Mouse (Mus musculus) Patski (cell line): Measurements from ENCODE around the gene Rad23b. TPM values are rescaled to one million over a fixed set of nuclear protein-coding genes. Genes with fewer than 3 reads are reported as not detected.
"Not testable (repeated sequence)": the region's sequence is repeated elsewhere in the genome, so short reads cannot be mapped to it uniquely, and the experiment has no call there.

Source experiments
- ATAC-seq: fragments of 100-300 bp; one replicate; pipeline ENCODE4 v1.8.0; 2021
- CTCF ChIA-PET: fragments of 350-600 bp; sonication (Branson Sonifier 250); formaldehyde crosslinking; loops from one replicate; lab custom pipeline; 2022; ENCODE audit warnings: inconsistent platforms; lab: Charles Lee
- POLR2A ChIA-PET: fragments of 350-600 bp; sonication (Branson Sonifier 250); formaldehyde crosslinking; loops from one replicate; lab custom pipeline; 2022; ENCODE audit warnings: antibody characterized with exemption, inconsistent platforms; lab: Charles Lee
- DNase-seq: peaks from one replicate; pipeline ENCODE4 v3.0.0-alpha.2; 2011; ENCODE audit warnings: low read depth, low spot score
- H3K27me3 ChIP-seq: fragments of 371-371 bp; one replicate; pipeline ENCODE4 v1.5.1; 2021
- CTCF ChIP-seq: fragments of 100-300 bp; IDR thresholded peaks from one replicate; pipeline ENCODE4 v1.5.1; 2021
- in situ Hi-C: fragments of 300-500 bp; cut with MboI; formaldehyde crosslinking; loops from 3 replicates; pipeline ENCODE4 v1.11.1; 2018; ENCODE audit warnings: low pct_unique_long_range_greater_than_20kb, mixed read lengths
- polyA plus RNA-seq: library from polyadenylated mRNA; unstranded; gene quantifications from one replicate; pipeline ENCODE4 v1.2.3, GENCODE M21; 2021

Gene Rad23b
- polyA plus RNA-seq, 1 experiment from 2014 or later = 133 TPM

DNA sequence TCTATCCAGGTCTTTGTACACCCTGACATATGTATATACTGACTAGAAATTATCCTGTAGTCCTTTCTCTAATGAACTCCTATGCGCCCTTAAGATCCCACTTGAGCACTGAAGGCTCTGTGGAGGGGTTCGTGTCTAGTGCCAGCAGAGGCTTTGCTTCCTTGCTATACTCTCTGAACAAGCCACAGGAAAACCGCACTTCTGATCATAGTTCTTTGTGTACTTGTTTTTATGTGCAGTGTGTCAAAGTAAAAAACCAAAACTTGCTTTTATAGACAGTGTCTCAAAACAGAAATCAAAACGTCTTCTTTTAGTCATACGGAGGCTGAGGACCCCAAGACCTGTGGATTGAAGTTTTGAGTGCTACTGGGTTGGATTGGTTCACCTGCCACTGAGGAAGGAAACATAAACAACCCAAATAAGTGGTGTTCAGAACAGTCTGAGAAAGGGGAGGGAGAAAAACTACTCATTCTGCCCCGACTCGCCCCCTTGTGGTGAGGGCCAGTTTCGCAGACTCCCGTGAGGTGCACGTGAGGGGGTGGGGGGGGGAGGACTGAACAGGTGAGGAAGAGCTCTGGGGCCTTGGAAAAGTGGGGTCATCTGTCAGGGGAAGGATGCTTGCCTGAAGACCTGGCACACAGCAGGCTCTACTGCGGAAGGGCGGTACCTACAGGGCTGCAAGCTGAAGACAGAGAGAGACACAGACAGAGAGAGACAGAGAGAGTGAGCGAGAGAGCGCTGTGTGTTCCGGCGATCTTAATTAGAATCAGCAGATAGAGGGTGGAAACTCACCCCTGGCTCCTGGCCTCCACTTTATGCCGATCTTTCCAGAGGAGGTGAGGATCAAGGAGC, 48.3 kb downstream of the Rad23b start:
- ChIA-PET POLR2A (no interaction called here), CTCF (interaction anchor here (1.2 to 1.7 kb wide), 3 partner anchors 12 to 105 kb away, joined by 3 to 5 read pairs (median 4); no protein-coding TSS in a partner anchor)
- no peaks in the 10 kb centered on the region for H3K27me3 ChIP-seq
- no peak for DNase-seq
- ATAC-seq = no peak
- in situ Hi-C loops = no loop called here
- TF ChIP-seq CTCF = peak; percentile 58

- ATAC-seq (no peak), DNase-seq (no peak)
- H3K27me3 ChIP-seq = no peaks in the 10 kb centered on the region
- no peak for TF ChIP-seq CTCF
- in situ Hi-C loops = no loop called here
- ChIA-PET CTCF (interaction anchor here (1.2 to 1.7 kb wide), 3 partner anchors 11 to 106 kb away, joined by 3 to 5 read pairs (median 4); no protein-coding TSS in a partner anchor), POLR2A (no interaction called here)
These were observed 49.1 kb downstream of the Rad23b start for GRCm38 (mm10) chr4:55398901-55399300.

DNA sequence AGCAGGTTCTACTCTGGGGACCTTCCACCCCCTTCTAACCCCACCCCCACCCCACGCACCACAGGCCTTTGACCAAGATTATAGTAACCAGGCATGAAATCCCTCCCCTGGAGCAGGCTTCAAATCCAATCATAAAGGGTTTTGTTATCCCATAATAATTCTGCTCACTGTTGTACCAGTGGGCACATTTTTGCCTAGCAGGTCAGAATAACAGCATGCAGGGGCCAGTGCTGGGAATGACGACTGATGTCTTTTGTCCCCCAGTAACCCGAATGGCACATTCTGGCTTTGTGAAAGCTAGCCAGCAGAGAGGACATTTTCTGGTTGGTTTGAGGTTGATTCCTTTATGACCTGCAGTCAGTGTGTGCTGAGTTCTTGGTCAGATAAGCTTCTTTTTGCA, 55.5 kb downstream of the Rad23b start:
- TF ChIP-seq CTCF = no peak
- no peak for ATAC-seq
- ChIA-PET CTCF (interaction anchor here (1.8 kb wide), 1 partner anchor 9 kb away, joined by 5 read pairs; no protein-coding TSS in a partner anchor), POLR2A (no interaction called here)
- H3K27me3 ChIP-seq = no peaks in the 10 kb centered on the region
- DNase-seq = no peak
- in situ Hi-C loops = no loop called here

DNA sequence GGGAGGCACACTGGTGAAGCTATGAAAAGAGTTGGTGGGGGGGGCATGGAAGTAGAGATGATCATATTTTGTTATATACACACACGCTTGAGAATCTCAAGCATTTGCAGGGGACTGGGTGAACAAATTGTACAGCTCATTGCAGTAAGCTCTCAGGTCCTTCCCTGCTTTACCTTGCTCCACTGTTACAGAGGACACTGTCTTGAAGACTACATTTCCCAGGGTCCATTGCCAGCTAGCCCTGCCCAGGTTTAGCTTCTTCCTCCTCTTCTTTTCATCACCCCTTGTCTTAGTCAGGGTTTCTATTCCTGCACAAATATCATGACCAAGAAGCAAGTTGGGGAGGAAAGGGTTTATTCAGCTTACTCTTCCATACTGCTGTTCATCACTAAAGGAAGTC, 56.7 kb downstream of the Rad23b start:
- POLR2A ChIA-PET = no interaction called here
- H3K27me3 ChIP-seq = no peaks in the 10 kb centered on the region
- CTCF ChIA-PET = interaction anchor here (1.8 kb wide), 1 partner anchor 10 kb away, joined by 5 read pairs; no protein-coding TSS in a partner anchor
- ATAC-seq (no peak), DNase-seq (no peak)
- no peak for TF ChIP-seq CTCF
- in situ Hi-C loops = no loop called here

DNA sequence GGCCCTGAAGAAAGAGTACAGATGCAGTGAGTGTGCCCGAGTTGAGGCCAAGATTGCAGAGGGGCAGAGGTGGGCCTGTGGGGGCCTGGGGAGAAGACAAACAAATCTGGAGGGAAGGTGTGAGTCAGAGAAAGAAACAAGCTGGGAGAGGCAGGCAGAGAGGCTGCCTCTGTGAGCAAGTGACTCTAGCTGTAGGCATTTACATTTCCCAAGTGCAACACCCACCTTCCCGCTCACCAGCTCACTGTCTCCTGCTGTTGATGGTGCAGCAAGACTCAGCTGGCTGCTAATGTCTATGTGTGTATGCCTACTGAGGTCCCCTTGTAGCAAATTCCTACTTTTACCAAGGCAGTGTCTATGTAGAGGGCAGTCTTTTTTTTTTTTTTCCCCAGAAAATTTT, 58.2 kb downstream of the Rad23b start:
- POLR2A ChIA-PET = no interaction called here
- in situ Hi-C loops = no loop called here
- no peak for TF ChIP-seq CTCF

GRCm38 (mm10) chr4:55409025-55409424, 59.2 kb downstream of the Rad23b start:
- no peaks in the 10 kb centered on the region for H3K27me3 ChIP-seq
- ChIA-PET CTCF (interaction anchor here (1.1 kb wide), 1 partner anchor 10 kb away, joined by 3 read pairs; no protein-coding TSS in a partner anchor), POLR2A (no interaction called here)
- no peak for TF ChIP-seq CTCF
- ATAC-seq (no peak), DNase-seq (no peak)
- in situ Hi-C loops = no loop called here

More for the DNA sequence above, 58.2 kb downstream of the Rad23b start:
- DNase-seq (no peak), ATAC-seq (no peak)
- CTCF ChIA-PET = no interaction called here
- H3K27me3 ChIP-seq = no peaks in the 10 kb centered on the region

- in situ Hi-C loops, ATAC-seq, H3K27me3 ChIP-seq, DNase-seq: not testable (repeated sequence)
- ChIA-PET POLR2A (interaction anchor here (0.7 kb wide), 1 partner anchor 446 kb away, joined by 3 read pairs; no protein-coding TSS in a partner anchor), CTCF (interaction anchor here (1.1 kb wide), 1 partner anchor 11 kb away, joined by 3 read pairs; no protein-coding TSS in a partner anchor)
These were observed 59.9 kb downstream of the Rad23b start for GRCm38 (mm10) chr4:55409578-55410224.

DNA sequence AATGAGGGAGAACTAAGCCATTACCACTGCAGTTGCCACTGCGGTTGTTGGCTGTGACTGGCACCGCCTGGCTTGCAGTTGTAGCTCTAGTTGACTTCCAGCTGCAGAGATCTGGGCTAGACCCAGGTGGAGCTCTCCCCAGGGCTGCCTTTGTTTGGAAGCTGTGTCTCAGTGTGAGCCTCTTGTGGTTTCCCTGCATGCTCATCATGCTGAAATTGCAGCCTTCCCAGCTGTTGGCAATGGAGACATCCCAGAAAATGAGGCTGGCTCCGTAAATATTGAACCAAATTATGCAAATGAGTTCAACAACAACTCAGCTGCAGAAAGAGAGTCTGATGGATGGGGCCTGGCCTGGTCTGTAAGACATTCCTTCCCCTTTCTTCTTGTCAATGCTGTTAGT, 66.0 kb downstream of the Rad23b start:
- ATAC-seq = peak; percentile 35
- CTCF ChIA-PET = no interaction called here
- no peaks in the 10 kb centered on the region for H3K27me3 ChIP-seq
- no peak for TF ChIP-seq CTCF
- POLR2A ChIA-PET = interaction anchor here (0.5 to 0.7 kb wide), 3 partner anchors 62 to 1302 kb away, joined by 3 to 4 read pairs (median 3); no protein-coding TSS in a partner anchor
- peak; percentile 49 for DNase-seq
- in situ Hi-C loops = no loop called here

GRCm38 (mm10) chr4:55426250-55426649, 76.4 kb downstream of the Rad23b start:
- ChIA-PET POLR2A (no interaction called here), CTCF (interaction anchor here (1.6 kb wide), 1 partner anchor 28 kb away, joined by 3 read pairs; no protein-coding TSS in a partner anchor)
- ATAC-seq = no peak

More at GRCm38 (mm10) chr4:55426250-55426649, 76.4 kb downstream of the Rad23b start:
- H3K27me3 ChIP-seq = no peaks in the 10 kb centered on the region
- TF ChIP-seq CTCF = no peak
- in situ Hi-C loops = no loop called here
- no peak for DNase-seq

Other genes starting within 250 kb of the Rad23b start
- 23.9 TPM for gene Klf4, start 182.4 kb downstream of the Rad23b start, polyA plus RNA-seq